Mouse (Mus musculus): ENCODE measurements around the gene Cyp2b9. TPM values are rescaled to one million over a fixed set of nuclear protein-coding genes. Genes with fewer than 3 reads are reported as not detected.
"Not testable (repeated sequence)": the region's sequence is repeated elsewhere in the genome, so short reads cannot be mapped to it uniquely, and the experiment has no call there.

The Cyp2b9 gene
- total RNA-seq (2017), result not detected in 3 replicates

DNA sequence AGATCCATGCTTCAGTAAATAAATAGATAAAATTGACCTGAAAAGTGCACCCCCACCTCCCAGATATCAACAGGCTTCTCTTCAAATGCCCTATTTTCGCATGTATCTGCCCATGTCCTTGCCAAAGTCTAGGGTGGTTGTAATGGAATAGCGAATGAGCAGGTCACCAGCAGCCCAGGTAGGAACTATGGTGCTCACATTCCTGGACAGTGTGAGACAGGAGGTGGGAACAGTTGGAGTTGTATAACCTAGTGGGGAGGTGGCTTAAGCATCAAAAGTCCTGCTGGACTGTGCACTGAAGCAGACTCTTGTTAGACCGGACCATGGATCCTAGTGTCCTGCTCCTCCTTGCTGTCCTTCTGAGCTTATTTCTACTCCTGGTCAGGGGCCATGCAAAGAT is at the start of gene Cyp2b9:
TSS of gene Cyp2b9 (plus strand) at position 301 of the 400 bp plus-strand sequence.
- ATAC-seq (replicated peaks; ENCODE audit: insufficient number of reproducible peaks, low FRiP score, low TSS enrichment, poor library complexity, severe bottlenecking), result not testable (repeated sequence)

- not testable (repeated sequence) for ATAC-seq (replicated peaks; ENCODE audit: insufficient number of reproducible peaks, low FRiP score, low TSS enrichment, poor library complexity, severe bottlenecking)
Measured at GRCm38 (mm10) chr7:26139623-26140022, 33.6 kb upstream of the Cyp2b9 start.

- not testable (repeated sequence) for ATAC-seq (replicated peaks; ENCODE audit: insufficient number of reproducible peaks, low FRiP score, low TSS enrichment, poor library complexity, severe bottlenecking)
Measured at GRCm38 (mm10) chr7:26143657-26144056, 29.6 kb upstream of the Cyp2b9 start.

GRCm38 (mm10) chr7:26168765-26169536 is 4.3 kb upstream of the Cyp2b9 start:
- not testable (repeated sequence) for ATAC-seq (replicated peaks; ENCODE audit: insufficient number of reproducible peaks, low FRiP score, low TSS enrichment, poor library complexity, severe bottlenecking)

GRCm38 (mm10) chr7:26201083-26201482 is 27.9 kb downstream of the Cyp2b9 start:
- no peak for ATAC-seq (replicated peaks; ENCODE audit: insufficient number of reproducible peaks, low FRiP score, low TSS enrichment, poor library complexity, severe bottlenecking)

- not testable (repeated sequence) for ATAC-seq (replicated peaks; ENCODE audit: insufficient number of reproducible peaks, low FRiP score, low TSS enrichment, poor library complexity, severe bottlenecking)
Measured at GRCm38 (mm10) chr7:26260034-26260433, 86.8 kb downstream of the Cyp2b9 start, which contains the start of gene Vmn1r184. Vmn1r184 (plus strand) TSS chr7:26260334.

Other genes with a start within 250 kb of the Cyp2b9 start
- not detected in 3 replicates for gene Cyp2b13, start 111.9 kb upstream of the Cyp2b9 start, total RNA-seq (2017)
- not detected in 3 replicates for gene Vmn1r184, start 86.9 kb downstream of the Cyp2b9 start, total RNA-seq (2017)
- gene Cyp2a4, start 133.8 kb downstream of the Cyp2b9 start, total RNA-seq (2017), result not detected in 3 replicates
- gene Nlrp9c, start 230.3 kb downstream of the Cyp2b9 start, total RNA-seq (2017), result not detected in 3 replicates